Mouse (Mus musculus) right cerebral cortex, adult 2 months (tissue): ENCODE results near the gene Vgll4.

ENCODE experiments used
- DNase-seq, 2 experiments: peaks; one replicate each; pipeline ENCODE4 v3.0.0; 2021 to 2022; ENCODE audit warnings: low spot score in 2 of 2

Vgll4 gene

GRCm38 (mm10) chr6:114918994-114919393 lies 50.8 kb downstream of the Vgll4 start:
- DNase-seq = no peak

- DNase-seq = no peak
These were observed 51.8 kb downstream of the Vgll4 start for GRCm38 (mm10) chr6:114917770-114918635.

- no peak for DNase-seq
These were observed 52.7 kb downstream of the Vgll4 start for GRCm38 (mm10) chr6:114917129-114917528.

GRCm38 (mm10) chr6:114916715-114916992 lies 53.1 kb downstream of the Vgll4 start:
- no peak for DNase-seq

- DNase-seq = no peak
These were observed 53.7 kb downstream of the Vgll4 start for GRCm38 (mm10) chr6:114915915-114916714.

GRCm38 (mm10) chr6:114914041-114914716 lies 55.6 kb downstream of the Vgll4 start:
- no peak for DNase-seq

- DNase-seq = no peak
These were observed 56.7 kb downstream of the Vgll4 start for GRCm38 (mm10) chr6:114913142-114913541.

- DNase-seq = no peak
These were observed 58.3 kb downstream of the Vgll4 start for GRCm38 (mm10) chr6:114911540-114911939.

- no peak for DNase-seq
These were observed 60.0 kb downstream of the Vgll4 start for GRCm38 (mm10) chr6:114909801-114910200.

- no peak for DNase-seq
These were observed 62.3 kb downstream of the Vgll4 start for GRCm38 (mm10) chr6:114907459-114907858.

- no peak for DNase-seq
These were observed 63.6 kb downstream of the Vgll4 start for GRCm38 (mm10) chr6:114906209-114906608.

- DNase-seq = no peak
These were observed 64.4 kb downstream of the Vgll4 start for GRCm38 (mm10) chr6:114905253-114906028.

- no peak for DNase-seq
These were observed 65.0 kb downstream of the Vgll4 start for GRCm38 (mm10) chr6:114904818-114905217.

- no peak for DNase-seq
These were observed 65.6 kb downstream of the Vgll4 start for GRCm38 (mm10) chr6:114904233-114904632.

- DNase-seq = no peak
These were observed 67.9 kb downstream of the Vgll4 start for GRCm38 (mm10) chr6:114901921-114902320.

GRCm38 (mm10) chr6:114901321-114901824 lies 68.4 kb downstream of the Vgll4 start:
- no peak for DNase-seq

- no peak for DNase-seq
These were observed 69.6 kb downstream of the Vgll4 start for GRCm38 (mm10) chr6:114900194-114900593.

- DNase-seq = no peak
These were observed 70.1 kb downstream of the Vgll4 start for GRCm38 (mm10) chr6:114899652-114900051.

- DNase-seq = no peak
These were observed 70.8 kb downstream of the Vgll4 start for GRCm38 (mm10) chr6:114898949-114899348.

GRCm38 (mm10) chr6:114896281-114896680 lies 73.5 kb downstream of the Vgll4 start:
- no peak for DNase-seq

GRCm38 (mm10) chr6:114895191-114895590 lies 74.6 kb downstream of the Vgll4 start:
- no peak for DNase-seq
